Mouse (Mus musculus): ENCODE results near the gene Gm4869. TPM values are rescaled to one million over a fixed set of nuclear protein-coding genes. Genes with fewer than 3 reads are reported as not detected.

Gene Gm4869
- polyA plus RNA-seq (2017; shearing (Covaris generic)) = not detected

DNA sequence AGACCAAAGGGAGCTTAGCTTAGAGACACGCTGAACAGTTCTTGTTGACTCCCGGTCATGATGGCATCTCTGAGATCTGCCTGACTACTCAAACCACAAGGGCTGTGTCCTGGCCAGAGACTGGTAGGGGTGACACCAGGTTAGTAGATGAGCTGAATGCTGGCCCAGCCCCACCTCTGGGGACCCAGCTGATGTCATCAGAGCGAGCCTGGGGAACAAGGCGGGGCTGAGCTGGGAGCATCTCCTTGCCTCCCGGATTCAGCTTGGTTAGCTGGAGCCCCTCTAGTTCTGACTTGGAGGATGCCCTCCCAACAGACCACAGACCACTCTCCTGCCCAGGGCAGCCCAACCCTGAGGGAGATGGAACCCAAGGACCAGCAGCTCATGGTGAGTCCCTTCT, at the start of gene Gm4869:
Gm4869 (plus strand) TSS at position 301 of the 400 bp plus-strand sequence.

DNA sequence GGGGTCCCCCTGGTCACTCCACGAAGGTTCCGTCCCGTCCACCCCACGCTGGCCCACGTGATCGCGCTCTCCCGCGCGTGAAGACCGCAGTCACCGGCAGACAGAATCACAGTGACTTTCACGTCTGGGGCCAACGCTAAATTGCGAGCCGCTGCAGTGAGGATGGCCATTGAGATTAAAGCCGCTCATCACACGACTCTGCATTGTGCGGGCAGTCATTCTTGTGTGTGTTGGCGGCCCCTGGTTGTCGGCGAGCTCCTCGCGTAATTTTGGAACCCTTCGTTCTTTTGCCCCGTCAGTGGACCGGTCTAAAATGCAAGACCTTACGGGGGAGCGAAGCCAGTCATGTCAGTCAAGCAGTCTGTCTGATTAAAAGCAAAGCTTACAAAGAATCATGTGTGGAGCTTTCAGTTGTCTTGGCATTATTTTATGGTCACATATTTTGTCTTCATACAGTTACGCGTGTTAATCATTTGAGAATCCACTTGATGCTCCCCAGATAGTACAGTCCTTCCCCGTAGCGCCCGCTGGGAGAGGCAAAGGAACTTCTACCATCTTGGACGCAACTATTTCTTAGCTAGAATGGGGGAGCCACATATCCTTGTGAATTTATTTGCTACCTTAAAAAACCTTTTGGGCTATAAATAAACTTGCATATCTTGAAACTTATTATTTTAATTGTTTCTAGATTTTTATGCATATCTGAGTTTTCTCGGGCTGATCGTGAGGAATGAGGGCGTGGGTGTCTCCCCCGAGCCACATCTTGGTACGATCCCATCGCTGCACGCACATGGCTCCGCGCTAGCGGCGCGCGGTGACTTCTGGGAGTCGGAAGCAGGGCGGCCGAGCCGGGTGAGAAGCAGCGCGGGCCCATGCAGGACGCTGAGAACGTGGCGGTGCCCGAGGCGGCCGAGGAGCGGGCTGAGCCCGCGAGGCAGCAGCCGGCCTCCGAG, 26.7 kb upstream of the Gm4869 start, which contains the start of gene Eif3b:
Eif3b (plus strand) TSS at position 840 of the 953 bp plus-strand sequence.

DNA sequence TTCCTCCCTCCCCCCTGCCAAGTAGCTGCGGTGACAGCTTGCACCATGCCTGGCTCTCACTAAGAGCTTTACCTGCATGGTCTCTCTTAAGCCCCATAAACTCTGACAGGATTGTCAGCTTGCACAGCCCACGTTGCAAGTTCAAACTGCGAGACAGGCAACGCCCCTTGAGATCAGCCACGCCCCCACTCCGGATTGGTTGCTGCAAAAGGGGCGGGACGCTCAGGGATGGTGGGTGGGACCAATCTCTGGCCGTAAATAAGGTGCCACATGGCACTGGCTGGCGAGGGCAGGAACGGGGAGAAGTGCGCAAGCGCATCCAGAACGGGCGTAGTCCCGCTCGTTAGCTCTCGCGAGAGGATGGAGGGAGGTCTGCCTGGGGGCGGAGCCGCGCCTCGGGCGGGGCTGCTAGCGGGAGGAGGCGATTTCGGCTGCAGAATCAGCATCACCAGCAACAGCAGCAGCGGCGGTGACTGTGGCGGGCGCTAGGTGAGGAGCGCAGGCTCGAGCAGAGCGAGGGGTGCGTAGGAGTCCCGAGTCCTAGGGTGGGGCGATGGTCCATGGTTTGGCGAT, 59.8 kb downstream of the Gm4869 start, which contains the start of gene Chst12:
Chst12 (plus strand) TSS at position 343 of the 573 bp plus-strand sequence.

Other genes with a start within 250 kb of the Gm4869 start
- 29.0 TPM for gene Mad1l1, start 124.1 kb upstream of the Gm4869 start, polyA plus RNA-seq (2017; shearing (Covaris generic))
- gene Nudt1, start 124.0 kb upstream of the Gm4869 start, polyA plus RNA-seq (2017; shearing (Covaris generic)) = 20.0 TPM
- 15.9 TPM for gene Mrm2, start 113.7 kb upstream of the Gm4869 start, polyA plus RNA-seq (2017; shearing (Covaris generic))
- gene Snx8, start 56.4 kb upstream of the Gm4869 start, polyA plus RNA-seq (2017; shearing (Covaris generic)) = 1.4 TPM
- gene Eif3b, start 26.3 kb upstream of the Gm4869 start, polyA plus RNA-seq (2017; shearing (Covaris generic)) = 225 TPM
- 42.8 TPM for gene Chst12, start 59.9 kb downstream of the Gm4869 start, polyA plus RNA-seq (2017; shearing (Covaris generic))
- 4.6 TPM for gene Grifin, start 119.4 kb downstream of the Gm4869 start, polyA plus RNA-seq (2017; shearing (Covaris generic))
- gene Lfng, start 161.7 kb downstream of the Gm4869 start, polyA plus RNA-seq (2017; shearing (Covaris generic)) = 335 TPM
- gene Ttyh3, start 203.4 kb downstream of the Gm4869 start, polyA plus RNA-seq (2017; shearing (Covaris generic)) = 29.0 TPM

All from CD4-positive, CD25-positive, alpha-beta regulatory T cell (primary cell).